Mouse (Mus musculus) ES-E14 (cell line): ENCODE results near the gene Capn1.

ENCODE experiments used
- HCFC1 ChIP-seq: IDR thresholded peaks from 2 replicates; pipeline ENCODE4 v1.6.1; 2012; ENCODE audit warnings: low read length, inconsistent platforms, borderline replicate concordance; ENCODE audit not compliant: insufficient read depth
- ZC3H11A ChIP-seq: IDR thresholded peaks from 2 replicates; pipeline ENCODE4 v1.6.1; 2012; ENCODE audit warnings: low read depth, mild to moderate bottlenecking, inconsistent platforms, low read length, borderline replicate concordance
- ZNF384 ChIP-seq: IDR thresholded peaks from 2 replicates; pipeline ENCODE4 v1.6.1; 2012; ENCODE audit warnings: low read depth, low read length, inconsistent platforms

DNA sequence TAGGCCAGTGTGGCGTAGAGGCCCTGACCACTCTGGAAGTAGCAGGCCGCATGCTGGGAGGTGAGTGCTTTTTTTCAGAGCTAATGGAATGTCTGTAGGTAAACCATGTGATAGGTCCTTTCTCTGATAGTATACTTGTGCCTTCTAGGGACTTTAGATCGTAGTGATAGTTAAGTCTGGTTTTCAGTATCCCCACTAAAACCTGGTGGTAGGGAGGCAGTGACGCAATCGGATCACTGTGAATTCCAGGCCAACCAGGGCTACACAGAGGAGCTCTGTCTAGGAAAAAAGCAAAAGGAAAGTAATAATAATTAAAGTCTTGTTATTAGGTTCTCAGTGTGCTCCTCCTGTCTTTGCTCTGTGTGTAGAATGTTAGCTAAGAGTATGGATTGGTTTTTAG, 42.8 kb upstream of the Capn1 start:
- TF ChIP-seq ZC3H11A: no peak
- no peak for TF ChIP-seq HCFC1
- no peak for TF ChIP-seq ZNF384
